14 mouse cellular contexts compared by ENCODE assay signal in the genomic region with DNA sequence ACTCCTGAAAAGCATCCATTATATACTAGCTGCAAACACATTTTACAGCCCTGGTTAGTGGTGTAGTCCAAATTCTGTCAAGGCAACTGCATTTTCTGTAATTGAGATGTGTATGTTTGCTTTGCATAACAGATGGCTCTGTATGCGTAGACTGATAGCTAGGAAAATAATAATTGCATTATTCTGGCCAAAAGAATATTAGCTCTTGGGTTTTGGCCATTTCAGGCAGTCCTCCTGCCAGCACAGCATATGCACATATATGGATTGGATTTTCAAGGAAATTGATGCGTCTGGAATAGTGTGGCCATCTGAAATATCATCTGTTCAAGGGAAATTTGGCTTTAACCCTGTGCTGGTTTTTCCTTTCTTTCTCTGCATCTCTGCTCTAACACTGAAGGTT.
A peak's percentile ranks its signal among the peaks of the same experiment; 100 is the strongest.
DNase-seq lines count a peak whose midpoint lies in the region; ATAC-seq and TF ChIP-seq lines count a peak whose summit lies in the region.
"Had no signal": no experiment of that assay in that cellular context is flagged by ENCODE, and none has a peak within 500 bp of the region (broad histone marks: within the 10 kb centered on the region; RNA-seq: fewer than 3 reads in every experiment).

No protein-coding gene starts in this region.

- H3K4me1 ChIP-seq in forebrain, embryonic 14.5 days (ENCODE audit: control insufficient read depth, insufficient read depth, low read length) = peaks cover 39% of the 10 kb centered on the region
- H3K4me1 ChIP-seq in forebrain, embryonic 12.5 days = peaks cover 34% of the 10 kb centered on the region
- H3K4me1 ChIP-seq in stomach, embryonic 14.5 days (ENCODE audit: control insufficient read depth, insufficient read depth, low read length) = no peaks in the 10 kb centered on the region
- no peaks in the 10 kb centered on the region for H3K4me1 ChIP-seq in stomach, postnatal 0 days (replicated peaks; ENCODE audit: control insufficient read depth, insufficient read depth)
- H3K4me1 ChIP-seq: heart, embryonic 15.5 days had no signal

- peak overlapping the region; percentile 58 for H3K27ac ChIP-seq in forebrain, embryonic 14.5 days (ENCODE audit: low read depth, low read length)
- no peak overlapping the region for H3K27ac ChIP-seq in forebrain, embryonic 12.5 days
- no peak overlapping the region for H3K27ac ChIP-seq in stomach, embryonic 14.5 days (ENCODE audit: low read length)
- no peak overlapping the region for H3K27ac ChIP-seq in stomach, postnatal 0 days (replicated peaks)
- H3K27ac ChIP-seq: gastrocnemius, adult 2 months; heart, embryonic 15.5 days; neural tube, embryonic 13.5 days had no signal

- DNase-seq in forebrain, embryonic 14.5 days (ENCODE audit: low spot score) = peak; percentile 83
- peak; percentile 27 for DNase-seq in left cerebral cortex, postnatal 4 days
- no peak for DNase-seq in left cerebral cortex, postnatal 25 days (ENCODE audit: low spot score in 2 of 2)
- no peak for DNase-seq in stomach, postnatal 0 days (ENCODE audit: low spot score)
- DNase-seq in right cerebral cortex, postnatal 10 days (ENCODE audit: low spot score in 2 of 2) = no peak
- DNase-seq in embryo, embryonic 9.5 days (ENCODE audit: extremely low spot score) = no peak
- DNase-seq: cerebellum, adult 8-10 months; gastrocnemius, adult 2 months; heart, adult 11 months; lung, adult 18-20 months had no signal

- intact Hi-C loops in left cerebral cortex, postnatal 4 days (cut with DNase I) = no loop called here
- intact Hi-C loops in left cerebral cortex, postnatal 25 days (cut with DNase I) = no loop called here

- no peak for TF ChIP-seq CTCF in stomach, postnatal 0 days (IDR thresholded peaks at IDR 0.05; ENCODE audit: low read depth)

- no peak overlapping the region for H3K4me3 ChIP-seq in forebrain, embryonic 14.5 days (ENCODE audit: low read depth, low read length)
- H3K4me3 ChIP-seq in forebrain, embryonic 12.5 days (replicated peaks) = no peak overlapping the region
- no peak overlapping the region for H3K4me3 ChIP-seq in stomach, embryonic 14.5 days (ENCODE audit: low read depth, low read length)
- H3K4me3 ChIP-seq in stomach, postnatal 0 days (ENCODE audit: low read depth, low read length) = no peak overlapping the region
- H3K4me3 ChIP-seq: gastrocnemius, adult 2 months; heart, embryonic 15.5 days; neural tube, embryonic 13.5 days had no signal

- H3K9me3 ChIP-seq in forebrain, embryonic 14.5 days (replicated peaks; ENCODE audit: control insufficient read depth, low read length) = no peaks in the 10 kb centered on the region
- no peaks in the 10 kb centered on the region for H3K9me3 ChIP-seq in forebrain, embryonic 12.5 days
- H3K9me3 ChIP-seq in stomach, embryonic 14.5 days (ENCODE audit: control insufficient read depth, low read depth, low read length) = no peaks in the 10 kb centered on the region
- no peaks in the 10 kb centered on the region for H3K9me3 ChIP-seq in stomach, postnatal 0 days (ENCODE audit: control insufficient read depth, low read length)
- H3K9me3 ChIP-seq: heart, embryonic 15.5 days; neural tube, embryonic 13.5 days had no signal

- no peak overlapping the region for H3K4me2 ChIP-seq in forebrain, embryonic 14.5 days (ENCODE audit: low read length)
- H3K4me2 ChIP-seq in forebrain, embryonic 12.5 days = no peak overlapping the region
- no peak overlapping the region for H3K4me2 ChIP-seq in stomach, embryonic 14.5 days (replicated peaks; ENCODE audit: low read depth, low read length)
- no peak overlapping the region for H3K4me2 ChIP-seq in stomach, postnatal 0 days (replicated peaks; ENCODE audit: low read depth)
- H3K4me2 ChIP-seq: heart, embryonic 15.5 days; neural tube, embryonic 13.5 days had no signal

- WGBS in forebrain, embryonic 14.5 days = 62% methylated on average over 2 of the region's 2 CpGs
- WGBS in forebrain, embryonic 12.5 days = 74% methylated on average over 2 of the region's 2 CpGs
- WGBS in stomach, embryonic 14.5 days = 60% methylated on average over 2 of the region's 2 CpGs
- WGBS in stomach, postnatal 0 days = 56% methylated on average over 2 of the region's 2 CpGs

- ATAC-seq in forebrain, embryonic 14.5 days = peak; percentile 76
- ATAC-seq in forebrain, embryonic 12.5 days (ENCODE audit: low FRiP score) = no peak
- ATAC-seq in stomach, embryonic 14.5 days (ENCODE audit: insufficient number of reproducible peaks, insufficient read depth, low FRiP score, low read depth) = 0 out of 2 replicates have a peak, but pooled peaks have one; percentile 23
- ATAC-seq in stomach, postnatal 0 days (ENCODE audit: low FRiP score, low TSS enrichment) = no peak

- no peak overlapping the region for H3K9ac ChIP-seq in forebrain, embryonic 14.5 days (ENCODE audit: low read length)
- no peak overlapping the region for H3K9ac ChIP-seq in forebrain, embryonic 12.5 days
- H3K9ac ChIP-seq in stomach, embryonic 14.5 days (replicated peaks; ENCODE audit: low read depth, low read length) = no peak overlapping the region
- no peak overlapping the region for H3K9ac ChIP-seq in stomach, postnatal 0 days (ENCODE audit: low read length)
- H3K9ac ChIP-seq: heart, embryonic 15.5 days; neural tube, embryonic 13.5 days had no signal

- H3K27me3 ChIP-seq in forebrain, embryonic 14.5 days (replicated peaks; ENCODE audit: control insufficient read depth, insufficient read depth, low read length) = no peaks in the 10 kb centered on the region
- H3K27me3 ChIP-seq in forebrain, embryonic 12.5 days = no peaks in the 10 kb centered on the region
- H3K27me3 ChIP-seq in stomach, embryonic 14.5 days (ENCODE audit: control insufficient read depth, insufficient read depth, low read length) = no peaks in the 10 kb centered on the region
- H3K27me3 ChIP-seq in stomach, postnatal 0 days (ENCODE audit: control insufficient read depth, insufficient read depth, low read length) = no peaks in the 10 kb centered on the region
- H3K27me3 ChIP-seq: heart, embryonic 15.5 days; neural tube, embryonic 13.5 days had no signal

- no peak for TF ChIP-seq EP300 in stomach, postnatal 0 days (optimal IDR thresholded peaks at IDR 0.05)

- no peaks in the 10 kb centered on the region for H3K36me3 ChIP-seq in forebrain, embryonic 14.5 days (ENCODE audit: control insufficient read depth, insufficient read depth, low read length)
- no peaks in the 10 kb centered on the region for H3K36me3 ChIP-seq in forebrain, embryonic 12.5 days (replicated peaks)
- H3K36me3 ChIP-seq in stomach, embryonic 14.5 days (ENCODE audit: control insufficient read depth, insufficient read depth, low read length) = no peaks in the 10 kb centered on the region
- no peaks in the 10 kb centered on the region for H3K36me3 ChIP-seq in stomach, postnatal 0 days (ENCODE audit: control insufficient read depth, insufficient read depth, low read length)
- H3K36me3 ChIP-seq: heart, embryonic 15.5 days; neural tube, embryonic 13.5 days had no signal

Comparison
In these comparisons a context has a peak if more than half of its experiments do, and no peak if none do; other contexts are left out.
1. ATAC-seq: peak in forebrain, embryonic 14.5 days (single experiment) and stomach, embryonic 14.5 days (single experiment); none in forebrain, embryonic 12.5 days (single experiment) and stomach, postnatal 0 days (single experiment).
2. DNase-seq: peak in forebrain, embryonic 14.5 days (single experiment) and left cerebral cortex, postnatal 4 days (single experiment); none in left cerebral cortex, postnatal 25 days (0 of 2), stomach, postnatal 0 days (single experiment), right cerebral cortex, postnatal 10 days (0 of 2) and embryo, embryonic 9.5 days (single experiment).